Mouse (Mus musculus): Measurements from ENCODE around the gene Pacs1. TPM values are rescaled to one million over a fixed set of nuclear protein-coding genes. Genes with fewer than 3 reads are reported as not detected.
A peak's percentile ranks its signal among the peaks of the same experiment; 100 is the strongest.

Pacs1 gene
- polyA plus RNA-seq, 1 experiment from 2014 or later, result 21.3 TPM

- WGBS, result 1% methylated on average over 69 of the region's 69 CpGs
Measured at GRCm38 (mm10) chr19:5085145-5085863, 187.6 kb downstream of the Pacs1 start, which contains the start of gene Tmem151a. Tmem151a (minus strand) TSS chr19:5085531.

GRCm38 (mm10) chr19:5084834-5085144 lies 188.1 kb downstream of the Pacs1 start:
- Histone ChIP-seq H3K27me3 (ENCODE audit: low read depth, poor library complexity, severe bottlenecking) (peaks cover 68% of the 10 kb centered on the region), H3K36me3 (peaks cover 3% of the 10 kb centered on the region), H3K4me1 (peaks cover 30% of the 10 kb centered on the region), H3K9me3 (replicated peaks) (no peaks in the 10 kb centered on the region), H3K27ac (replicated peaks) (no peak overlapping the region), H3K4me3 (peak overlapping the region; percentile 59)
- no peak for DNase-seq (ENCODE audit: low spot score)
- WGBS, result 4% methylated on average over 15 of the region's 15 CpGs

More at GRCm38 (mm10) chr19:5085145-5085863, 187.6 kb downstream of the Pacs1 start, which contains the start of gene Tmem151a:
- Histone ChIP-seq H3K4me1 (peaks cover 30% of the 10 kb centered on the region), H3K36me3 (peaks cover 6% of the 10 kb centered on the region), H3K4me3 (peak within 1 kb of the TSS; percentile 59), H3K27me3 (ENCODE audit: low read depth, poor library complexity, severe bottlenecking) (peaks cover 63% of the 10 kb centered on the region), H3K9me3 (replicated peaks) (no peaks in the 10 kb centered on the region), H3K27ac (replicated peaks) (no peak within 1 kb of the TSS)
- no peak for DNase-seq (ENCODE audit: low spot score)

- Histone ChIP-seq H3K36me3 (no peaks in the 10 kb centered on the region), H3K4me3 (peak overlapping the region; percentile 59; the same call in 1 of the 2 replicates), H3K4me1 (peaks cover 26% of the 10 kb centered on the region), H3K9me3 (replicated peaks) (no peaks in the 10 kb centered on the region), H3K27ac (replicated peaks) (no peak overlapping the region), H3K27me3 (ENCODE audit: low read depth, poor library complexity, severe bottlenecking) (peaks cover 70% of the 10 kb centered on the region)
- no peak for DNase-seq (ENCODE audit: low spot score)
- 55% methylated on average over 3 of the region's 3 CpGs for WGBS
Measured at GRCm38 (mm10) chr19:5083961-5084833, 188.7 kb downstream of the Pacs1 start.

Small RNAs within 50 kb of the gene (microRNA-seq; reads per million reads assigned to microRNA genes)
- gene Gm27468, result not detected

Other genes with a start within 250 kb of the Pacs1 start
- gene Slc29a2, start 249.3 kb downstream of the Pacs1 start, polyA plus RNA-seq (2016; fragmentation: Nextera tagmentation; extraction: Ambion mirVana), result 7.4 and 8.6 TPM in 2 replicates
- gene B4gat1, start 234.3 kb downstream of the Pacs1 start, polyA plus RNA-seq (2016; fragmentation: Nextera tagmentation; extraction: Ambion mirVana), result 39.4 and 42.1 TPM in 2 replicates
- 2.2 and 4.4 TPM in 2 replicates for gene AC124502.3, start 234.2 kb downstream of the Pacs1 start, polyA plus RNA-seq (2016; fragmentation: Nextera tagmentation; extraction: Ambion mirVana)
- 83.2 and 85.6 TPM in 2 replicates for gene Brms1, start 231.8 kb downstream of the Pacs1 start, polyA plus RNA-seq (2016; fragmentation: Nextera tagmentation; extraction: Ambion mirVana)
- 2.5 and 2.8 TPM in 2 replicates for gene Rin1, start 222.6 kb downstream of the Pacs1 start, polyA plus RNA-seq (2016; fragmentation: Nextera tagmentation; extraction: Ambion mirVana)
- 25.3 and 34.1 TPM in 2 replicates for gene Cd248, start 205.0 kb downstream of the Pacs1 start, polyA plus RNA-seq (2016; fragmentation: Nextera tagmentation; extraction: Ambion mirVana)
- 0.97 and 1.0 TPM in 2 replicates for gene Tmem151a, start 187.6 kb downstream of the Pacs1 start, polyA plus RNA-seq (2016; fragmentation: Nextera tagmentation; extraction: Ambion mirVana)
- gene Yif1a, start 184.6 kb downstream of the Pacs1 start, polyA plus RNA-seq (2016; fragmentation: Nextera tagmentation; extraction: Ambion mirVana), result 85.1 and 90.7 TPM in 2 replicates
- 42.2 and 72.4 TPM in 2 replicates for gene Cnih2, start 174.6 kb downstream of the Pacs1 start, polyA plus RNA-seq (2016; fragmentation: Nextera tagmentation; extraction: Ambion mirVana)
- 267 and 280 TPM in 2 replicates for gene Rab1b, start 166.0 kb downstream of the Pacs1 start, polyA plus RNA-seq (2016; fragmentation: Nextera tagmentation; extraction: Ambion mirVana)
- gene Klc2, start 154.6 kb downstream of the Pacs1 start, polyA plus RNA-seq (2016; fragmentation: Nextera tagmentation; extraction: Ambion mirVana), result 31.1 and 40.7 TPM in 2 replicates
- gene Sf3b2, start 22.3 kb upstream of the Pacs1 start, polyA plus RNA-seq (2016; fragmentation: Nextera tagmentation; extraction: Ambion mirVana), result 468 and 500 TPM in 2 replicates
- gene Gal3st3, start 25.2 kb upstream of the Pacs1 start, polyA plus RNA-seq (2016; fragmentation: Nextera tagmentation; extraction: Ambion mirVana), result 10.8 and 15.4 TPM in 2 replicates
- not detected in 2 replicates for gene Catsper1, start 62.6 kb upstream of the Pacs1 start, polyA plus RNA-seq (2016; fragmentation: Nextera tagmentation; extraction: Ambion mirVana)
- gene Cst6, start 76.5 kb upstream of the Pacs1 start, polyA plus RNA-seq (2016; fragmentation: Nextera tagmentation; extraction: Ambion mirVana), result 0.67 TPM in 1 of 2 replicates, not detected in the other
- 86.9 and 89.4 TPM in 2 replicates for gene Eif1ad, start 93.6 kb upstream of the Pacs1 start, polyA plus RNA-seq (2016; fragmentation: Nextera tagmentation; extraction: Ambion mirVana)
- 575 and 616 TPM in 2 replicates for gene Banf1, start 94.0 kb upstream of the Pacs1 start, polyA plus RNA-seq (2016; fragmentation: Nextera tagmentation; extraction: Ambion mirVana)
- gene Sart1, start 115.6 kb upstream of the Pacs1 start, polyA plus RNA-seq (2016; fragmentation: Nextera tagmentation; extraction: Ambion mirVana), result 88.2 and 96.2 TPM in 2 replicates
- gene Tsga10ip, start 129.4 kb upstream of the Pacs1 start, polyA plus RNA-seq (2016; fragmentation: Nextera tagmentation; extraction: Ambion mirVana), result 0.39 TPM in 1 of 2 replicates, not detected in the other
- 221 and 228 TPM in 2 replicates for gene Drap1, start 151.9 kb upstream of the Pacs1 start, polyA plus RNA-seq (2016; fragmentation: Nextera tagmentation; extraction: Ambion mirVana)
- gene AI837181, start 152.0 kb upstream of the Pacs1 start, polyA plus RNA-seq (2016; fragmentation: Nextera tagmentation; extraction: Ambion mirVana), result 45.1 and 48.5 TPM in 2 replicates
- not detected in 2 replicates for gene Fosl1, start 174.4 kb upstream of the Pacs1 start, polyA plus RNA-seq (2016; fragmentation: Nextera tagmentation; extraction: Ambion mirVana)
- gene Ccdc85b, start 184.8 kb upstream of the Pacs1 start, polyA plus RNA-seq (2016; fragmentation: Nextera tagmentation; extraction: Ambion mirVana), result 5.5 and 6.0 TPM in 2 replicates
- gene Fibp, start 187.5 kb upstream of the Pacs1 start, polyA plus RNA-seq (2016; fragmentation: Nextera tagmentation; extraction: Ambion mirVana), result 98.0 and 111 TPM in 2 replicates
- 1.7 and 2.7 TPM in 2 replicates for gene Ctsw, start 195.4 kb upstream of the Pacs1 start, polyA plus RNA-seq (2016; fragmentation: Nextera tagmentation; extraction: Ambion mirVana)
- gene Efemp2, start 200.8 kb upstream of the Pacs1 start, polyA plus RNA-seq (2016; fragmentation: Nextera tagmentation; extraction: Ambion mirVana), result 67.6 and 69.1 TPM in 2 replicates
- gene Mus81, start 215.3 kb upstream of the Pacs1 start, polyA plus RNA-seq (2016; fragmentation: Nextera tagmentation; extraction: Ambion mirVana), result 41.3 and 47.0 TPM in 2 replicates
- gene Cfl1, start 217.3 kb upstream of the Pacs1 start, polyA plus RNA-seq (2016; fragmentation: Nextera tagmentation; extraction: Ambion mirVana), result 3,131 and 3,331 TPM in 2 replicates
- gene 1700020D05Rik, start 230.7 kb upstream of the Pacs1 start, polyA plus RNA-seq (2016; fragmentation: Nextera tagmentation; extraction: Ambion mirVana), result not detected in 2 replicates
- gene Snx32, start 237.4 kb upstream of the Pacs1 start, polyA plus RNA-seq (2016; fragmentation: Nextera tagmentation; extraction: Ambion mirVana), result 9.6 and 15.3 TPM in 2 replicates

Data from midbrain, embryonic 10.5 days (tissue).